Mouse (Mus musculus): ENCODE results near the gene Tnni2. TPM values are rescaled to one million over a fixed set of nuclear protein-coding genes. Genes with fewer than 3 reads are reported as not detected.
"Not testable (repeated sequence)": the region's sequence is repeated elsewhere in the genome, so short reads cannot be mapped to it uniquely, and the experiment has no call there.

Tnni2 gene
- polyA plus RNA-seq, 1 experiment from 2014 or later = 1.7 TPM

DNA sequence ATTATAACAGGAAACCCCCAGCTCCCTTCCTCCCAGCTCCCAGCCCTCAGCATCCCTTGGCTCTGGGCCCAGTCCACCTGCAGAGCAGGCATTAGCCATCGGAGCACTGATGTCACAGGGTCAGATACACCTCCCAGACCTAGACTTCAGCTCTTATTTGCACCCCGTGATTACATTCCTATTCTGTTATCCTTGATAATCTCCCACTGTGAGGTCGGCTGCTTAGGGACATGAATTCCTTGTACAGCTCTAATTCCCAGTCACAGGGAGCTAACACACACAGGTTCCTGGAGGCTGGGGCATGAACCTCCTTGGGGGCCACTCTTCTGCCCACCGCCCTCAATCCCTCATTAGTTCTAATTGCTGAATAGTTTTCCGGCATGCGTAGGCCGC is 40.9 kb upstream of the Tnni2 start:
- Histone ChIP-seq H3K4me2 (replicated peaks; ENCODE audit: low read depth, low read length) (no peak overlapping the region), H3K36me3 (ENCODE audit: control insufficient read depth, insufficient read depth, low read length) (no peaks in the 10 kb centered on the region), H3K9me3 (ENCODE audit: control insufficient read depth, low read length) (no peaks in the 10 kb centered on the region), H3K4me3 (ENCODE audit: low read depth, low read length) (no peak overlapping the region), H3K27ac (ENCODE audit: low read depth, low read length) (no peak overlapping the region), H3K9ac (ENCODE audit: low read depth, low read length) (no peak overlapping the region), H3K4me1 (replicated peaks; ENCODE audit: control insufficient read depth, insufficient read depth, low read length) (no peaks in the 10 kb centered on the region), H3K27me3 (ENCODE audit: control insufficient read depth, insufficient read depth, low read length) (no peaks in the 10 kb centered on the region)
- 57% methylated on average over 7 of the region's 7 CpGs for WGBS
- ATAC-seq (ENCODE audit: low FRiP score) (no peak), DNase-seq (ENCODE audit: low spot score) (no peak)

DNA sequence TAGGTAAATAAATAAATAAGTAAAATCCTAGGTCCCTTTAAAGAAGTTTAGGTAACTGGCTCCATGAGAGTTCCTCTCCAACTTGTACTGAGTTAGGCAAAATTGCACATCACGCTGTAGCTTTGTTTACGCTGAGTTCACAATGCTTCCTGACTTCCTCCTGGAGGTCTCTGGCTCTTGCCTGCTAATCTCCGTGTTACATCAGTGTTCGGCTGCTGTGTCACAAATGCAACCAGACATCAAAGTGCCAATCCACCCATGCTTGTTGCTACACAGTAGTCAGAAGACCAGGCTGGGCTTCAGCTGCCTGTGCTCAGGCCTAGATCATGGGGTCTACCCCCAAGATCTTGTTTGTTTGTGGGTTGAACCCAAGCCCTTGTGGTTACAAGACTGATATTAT is 38.0 kb upstream of the Tnni2 start:
- ATAC-seq (ENCODE audit: low FRiP score) (no peak), DNase-seq (ENCODE audit: low spot score) (no peak)
- no peak overlapping the region for H3K4me2 ChIP-seq (replicated peaks; ENCODE audit: low read depth, low read length)
- no peaks in the 10 kb centered on the region for H3K27me3 ChIP-seq (ENCODE audit: control insufficient read depth, insufficient read depth, low read length)
- H3K27ac ChIP-seq (ENCODE audit: low read depth, low read length) = no peak overlapping the region
- no peak overlapping the region for H3K4me3 ChIP-seq (ENCODE audit: low read depth, low read length)
- H3K36me3 ChIP-seq (ENCODE audit: control insufficient read depth, insufficient read depth, low read length) = no peaks in the 10 kb centered on the region
- no peak overlapping the region for H3K9ac ChIP-seq (ENCODE audit: low read depth, low read length)
- no peaks in the 10 kb centered on the region for H3K9me3 ChIP-seq (ENCODE audit: control insufficient read depth, low read length)
- no peaks in the 10 kb centered on the region for H3K4me1 ChIP-seq (replicated peaks; ENCODE audit: control insufficient read depth, insufficient read depth, low read length)
- WGBS = 83% methylated on average over 4 of the region's 4 CpGs

DNA sequence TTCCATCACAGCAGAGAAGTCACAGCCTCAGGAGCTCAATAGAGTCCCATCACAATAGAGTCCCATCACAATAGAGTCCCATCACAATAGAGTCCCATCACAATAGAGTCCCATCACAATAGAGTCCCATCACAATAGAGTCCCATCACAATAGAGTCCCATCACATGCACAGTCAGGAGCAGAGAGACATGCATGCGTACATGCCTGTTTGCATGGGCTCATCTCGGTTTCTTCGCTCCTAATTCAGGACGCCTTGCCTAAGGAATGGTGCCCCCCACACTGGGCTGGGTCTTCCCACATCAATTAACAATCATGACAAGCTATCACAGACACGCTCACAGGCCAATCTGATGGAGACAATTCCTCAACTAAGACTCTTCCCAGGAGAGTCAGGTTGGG is 36.5 kb upstream of the Tnni2 start:
- H3K4me2 ChIP-seq (replicated peaks; ENCODE audit: low read depth, low read length); H3K27me3 ChIP-seq (ENCODE audit: control insufficient read depth, insufficient read depth, low read length); H3K27ac ChIP-seq (ENCODE audit: low read depth, low read length); ATAC-seq (ENCODE audit: low FRiP score); H3K4me3 ChIP-seq (ENCODE audit: low read depth, low read length); H3K4me1 ChIP-seq (replicated peaks; ENCODE audit: control insufficient read depth, insufficient read depth, low read length); H3K9me3 ChIP-seq (ENCODE audit: control insufficient read depth, low read length); DNase-seq (ENCODE audit: low spot score); H3K36me3 ChIP-seq (ENCODE audit: control insufficient read depth, insufficient read depth, low read length); H3K9ac ChIP-seq (ENCODE audit: low read depth, low read length): not testable (repeated sequence)
- 82% methylated on average over 5 of the region's 5 CpGs for WGBS

DNA sequence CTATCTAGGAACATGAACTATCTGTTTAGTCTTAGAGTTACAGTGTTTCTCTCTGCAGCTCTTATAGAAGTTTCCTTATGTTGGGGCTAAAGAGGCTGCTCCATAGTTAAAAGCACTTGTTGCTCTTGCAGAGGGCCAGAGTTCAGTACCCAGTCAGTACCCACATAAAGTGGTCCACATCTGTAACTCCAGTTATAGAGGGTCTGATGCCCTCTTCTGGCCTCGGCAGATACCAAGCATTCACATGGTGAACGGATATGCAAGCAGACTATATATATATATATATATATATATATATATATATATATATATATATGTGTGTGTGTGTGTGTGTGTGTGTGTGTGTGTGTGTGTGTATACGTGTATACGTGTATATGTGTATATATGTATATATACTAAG is 33.7 kb upstream of the Tnni2 start:
- WGBS = 71% methylated on average over 4 of the region's 4 CpGs
- H3K9me3 ChIP-seq (ENCODE audit: control insufficient read depth, low read length) = no peaks in the 10 kb centered on the region
- no peak overlapping the region for H3K4me2 ChIP-seq (replicated peaks; ENCODE audit: low read depth, low read length)
- H3K9ac ChIP-seq (ENCODE audit: low read depth, low read length) = no peak overlapping the region
- H3K4me3 ChIP-seq (ENCODE audit: low read depth, low read length) = no peak overlapping the region
- no peak overlapping the region for H3K27ac ChIP-seq (ENCODE audit: low read depth, low read length)
- no peaks in the 10 kb centered on the region for H3K36me3 ChIP-seq (ENCODE audit: control insufficient read depth, insufficient read depth, low read length)
- ATAC-seq (ENCODE audit: low FRiP score) (no peak), DNase-seq (ENCODE audit: low spot score) (no peak)
- no peaks in the 10 kb centered on the region for H3K27me3 ChIP-seq (ENCODE audit: control insufficient read depth, insufficient read depth, low read length)
- H3K4me1 ChIP-seq (replicated peaks; ENCODE audit: control insufficient read depth, insufficient read depth, low read length) = no peaks in the 10 kb centered on the region

DNA sequence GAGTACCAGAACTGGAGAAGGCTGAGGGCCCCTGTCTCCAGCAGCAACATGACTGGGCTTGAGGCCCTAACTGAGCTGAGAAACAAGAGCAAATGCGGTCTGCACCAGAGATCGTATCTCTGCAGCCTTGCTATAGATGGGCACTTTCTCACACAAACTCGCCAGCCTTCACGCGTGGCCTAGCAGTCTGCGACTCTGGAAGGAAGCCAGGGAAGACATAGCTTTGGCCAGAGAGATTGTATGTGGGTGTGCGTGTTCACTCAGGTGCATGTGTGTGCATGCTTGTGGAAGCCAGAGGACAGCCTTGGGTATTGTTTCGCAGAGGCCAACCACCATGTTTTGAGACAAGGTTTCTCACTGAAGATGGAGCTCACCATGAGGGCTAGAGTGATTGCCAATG is 32.9 kb upstream of the Tnni2 start:
- 95% methylated on average over 8 of the region's 8 CpGs for WGBS
- Histone ChIP-seq H3K4me2 (replicated peaks; ENCODE audit: low read depth, low read length) (no peak overlapping the region), H3K9me3 (ENCODE audit: control insufficient read depth, low read length) (no peaks in the 10 kb centered on the region), H3K4me3 (ENCODE audit: low read depth, low read length) (no peak overlapping the region), H3K9ac (ENCODE audit: low read depth, low read length) (no peak overlapping the region), H3K36me3 (ENCODE audit: control insufficient read depth, insufficient read depth, low read length) (no peaks in the 10 kb centered on the region), H3K4me1 (replicated peaks; ENCODE audit: control insufficient read depth, insufficient read depth, low read length) (no peaks in the 10 kb centered on the region), H3K27ac (ENCODE audit: low read depth, low read length) (no peak overlapping the region), H3K27me3 (ENCODE audit: control insufficient read depth, insufficient read depth, low read length) (no peaks in the 10 kb centered on the region)
- ATAC-seq (ENCODE audit: low FRiP score) (no peak), DNase-seq (ENCODE audit: low spot score) (no peak)

DNA sequence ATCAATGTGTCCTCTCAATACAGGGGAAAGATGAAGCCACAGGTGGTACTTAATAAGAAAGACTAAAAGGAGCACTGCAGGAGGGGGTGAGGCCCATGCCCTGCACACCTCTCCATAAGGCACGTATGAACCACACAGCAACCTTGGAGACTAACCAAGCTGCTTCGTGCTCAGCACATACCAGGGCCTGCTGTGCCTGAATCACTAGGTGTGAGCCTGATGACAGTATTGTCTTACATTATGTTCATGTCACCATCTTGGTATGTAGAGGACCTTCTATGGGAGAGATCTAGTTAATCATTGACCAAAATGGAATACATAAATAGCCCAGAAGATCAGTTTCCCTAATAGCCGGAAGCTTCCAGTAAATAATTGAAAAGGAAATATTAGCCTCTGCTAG is 32.0 kb upstream of the Tnni2 start:
- Histone ChIP-seq H3K27ac (ENCODE audit: low read depth, low read length) (no peak overlapping the region), H3K4me1 (replicated peaks; ENCODE audit: control insufficient read depth, insufficient read depth, low read length) (no peaks in the 10 kb centered on the region), H3K4me3 (ENCODE audit: low read depth, low read length) (no peak overlapping the region), H3K27me3 (ENCODE audit: control insufficient read depth, insufficient read depth, low read length) (no peaks in the 10 kb centered on the region), H3K4me2 (replicated peaks; ENCODE audit: low read depth, low read length) (no peak overlapping the region), H3K9me3 (ENCODE audit: control insufficient read depth, low read length) (no peaks in the 10 kb centered on the region), H3K36me3 (ENCODE audit: control insufficient read depth, insufficient read depth, low read length) (no peaks in the 10 kb centered on the region), H3K9ac (ENCODE audit: low read depth, low read length) (no peak overlapping the region)
- DNase-seq (ENCODE audit: low spot score) (no peak), ATAC-seq (ENCODE audit: low FRiP score) (no peak)
- 86% methylated on average over 3 of the region's 3 CpGs for WGBS

DNA sequence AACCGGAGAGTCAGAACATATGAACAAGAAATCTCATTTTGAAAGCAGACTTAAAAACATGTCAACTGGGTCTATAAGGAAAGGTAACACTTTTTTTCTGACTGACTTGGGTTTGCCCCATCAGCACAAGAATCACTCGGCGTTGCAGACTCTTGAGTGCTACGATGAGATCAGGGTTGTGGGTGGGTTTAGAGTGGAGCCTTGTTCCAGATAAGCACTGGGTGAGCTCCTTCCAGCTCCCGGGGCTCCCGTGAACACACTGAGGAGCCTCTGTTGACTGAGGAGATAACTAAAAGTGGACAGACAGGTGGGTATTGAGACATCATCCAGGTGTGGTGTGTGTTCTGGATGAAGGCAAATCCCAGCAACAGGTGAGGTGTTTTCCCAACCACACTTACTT is 28.3 kb upstream of the Tnni2 start:
- Histone ChIP-seq H3K27me3 (ENCODE audit: control insufficient read depth, insufficient read depth, low read length) (no peaks in the 10 kb centered on the region), H3K4me1 (replicated peaks; ENCODE audit: control insufficient read depth, insufficient read depth, low read length) (no peaks in the 10 kb centered on the region), H3K9ac (ENCODE audit: low read depth, low read length) (no peak overlapping the region), H3K36me3 (ENCODE audit: control insufficient read depth, insufficient read depth, low read length) (no peaks in the 10 kb centered on the region), H3K4me2 (replicated peaks; ENCODE audit: low read depth, low read length) (no peak overlapping the region), H3K9me3 (ENCODE audit: control insufficient read depth, low read length) (no peaks in the 10 kb centered on the region), H3K4me3 (ENCODE audit: low read depth, low read length) (no peak overlapping the region), H3K27ac (ENCODE audit: low read depth, low read length) (no peak overlapping the region)
- no peak for DNase-seq (ENCODE audit: low spot score)
- WGBS = 86% methylated on average over 6 of the region's 6 CpGs
- no peak for ATAC-seq (ENCODE audit: low FRiP score)

DNA sequence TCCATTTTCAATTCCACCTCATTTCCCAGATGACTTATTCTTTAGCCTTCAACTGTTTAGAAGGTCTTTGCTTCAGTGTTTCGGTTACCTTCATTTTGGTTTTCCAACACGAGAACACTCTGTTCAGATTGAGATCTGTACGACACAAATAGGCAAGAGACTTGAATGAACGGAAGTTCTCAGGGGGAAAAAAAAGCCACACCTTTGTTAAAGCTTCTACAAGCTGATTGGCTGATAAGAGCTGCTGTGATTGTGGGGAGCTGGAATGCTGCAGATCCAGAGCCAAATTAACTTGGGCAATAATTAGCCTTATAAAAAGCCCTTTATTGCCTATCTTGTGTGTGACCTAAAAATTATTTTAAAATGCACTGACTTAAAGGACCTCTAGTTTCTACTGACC is 26.3 kb upstream of the Tnni2 start:
- Histone ChIP-seq H3K4me2 (replicated peaks; ENCODE audit: low read depth, low read length) (no peak overlapping the region), H3K9ac (ENCODE audit: low read depth, low read length) (no peak overlapping the region), H3K4me3 (ENCODE audit: low read depth, low read length) (no peak overlapping the region), H3K9me3 (ENCODE audit: control insufficient read depth, low read length) (no peaks in the 10 kb centered on the region), H3K36me3 (ENCODE audit: control insufficient read depth, insufficient read depth, low read length) (no peaks in the 10 kb centered on the region), H3K4me1 (replicated peaks; ENCODE audit: control insufficient read depth, insufficient read depth, low read length) (no peaks in the 10 kb centered on the region), H3K27ac (ENCODE audit: low read depth, low read length) (no peak overlapping the region), H3K27me3 (ENCODE audit: control insufficient read depth, insufficient read depth, low read length) (no peaks in the 10 kb centered on the region)
- no peak for ATAC-seq (ENCODE audit: low FRiP score)
- 73% methylated on average over 4 of the region's 4 CpGs for WGBS
- DNase-seq (ENCODE audit: low spot score) = no peak

DNA sequence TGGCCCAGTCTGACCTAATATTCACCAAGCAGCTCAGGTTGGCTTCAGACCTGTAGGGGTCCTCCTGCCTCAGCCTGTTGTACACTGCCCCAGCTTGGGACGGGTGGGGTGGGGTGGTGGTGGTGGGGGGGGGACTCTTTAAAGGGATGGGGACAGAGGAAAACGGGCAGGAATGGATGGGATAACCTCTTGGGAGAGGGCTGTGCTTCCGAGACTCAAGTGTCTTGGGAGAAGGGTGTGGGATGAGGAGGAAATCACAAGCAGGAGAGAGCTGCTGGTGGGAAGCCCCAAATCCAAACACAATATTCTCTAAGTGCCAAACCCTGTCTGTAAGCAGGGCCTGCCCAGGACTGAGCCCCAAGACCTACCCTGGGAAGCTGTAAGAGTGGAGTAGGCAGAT is 25.4 kb upstream of the Tnni2 start:
- no peak overlapping the region for H3K9ac ChIP-seq (ENCODE audit: low read depth, low read length)
- no peaks in the 10 kb centered on the region for H3K36me3 ChIP-seq (ENCODE audit: control insufficient read depth, insufficient read depth, low read length)
- H3K27me3 ChIP-seq (ENCODE audit: control insufficient read depth, insufficient read depth, low read length) = no peaks in the 10 kb centered on the region
- no peak overlapping the region for H3K4me2 ChIP-seq (replicated peaks; ENCODE audit: low read depth, low read length)
- DNase-seq (ENCODE audit: low spot score) = no peak
- no peak for ATAC-seq (ENCODE audit: low FRiP score)
- 66% methylated on average over 3 of the region's 3 CpGs for WGBS
- no peaks in the 10 kb centered on the region for H3K9me3 ChIP-seq (ENCODE audit: control insufficient read depth, low read length)
- no peaks in the 10 kb centered on the region for H3K4me1 ChIP-seq (replicated peaks; ENCODE audit: control insufficient read depth, insufficient read depth, low read length)
- no peak overlapping the region for H3K4me3 ChIP-seq (ENCODE audit: low read depth, low read length)
- H3K27ac ChIP-seq (ENCODE audit: low read depth, low read length) = no peak overlapping the region; the same call in 1 of the 2 replicates

All from hindbrain, embryonic 11.5 days (tissue).